In genomic region chr11:57319374-57319773, GRCm38 (mm10) we compare ENCODE assay signal across 14 mouse cellular contexts.
DNase-seq lines count a peak whose midpoint lies in the region.
"Had no signal": no experiment of that assay in that cellular context is flagged by ENCODE, and none has a peak within 500 bp of the region (broad histone marks: within the 10 kb centered on the region; RNA-seq: fewer than 3 reads in every experiment).

No protein-coding gene starts in this region.

- DNase-seq in right cerebral cortex, adult 2 months (ENCODE audit: low spot score in 2 of 2), result peak; percentile 40
- no peak for DNase-seq in right cerebral cortex, postnatal 14 days
- DNase-seq in layer of hippocampus, adult 9-10 months (ENCODE audit: low spot score), result peak; percentile 76
- DNase-seq in left cerebral cortex, postnatal 36 days (ENCODE audit: low spot score in 2 of 2), result peak; percentile 53 to 56
- DNase-seq in testis, postnatal 14 days (ENCODE audit: low spot score), result no peak
- no peak for DNase-seq in lung, postnatal 14 days
- no peak for DNase-seq in spleen, postnatal 4 days (ENCODE audit: low spot score in 2 of 2)
- DNase-seq: adrenal gland, adult 8-10 months; embryo, embryonic 11 days; gastrocnemius, adult 2 months; kidney, postnatal 36 days; lung, embryonic 14.5 days; retina, postnatal 1 day; thymus, postnatal 14 days had no signal

- intact Hi-C loops in left cerebral cortex, postnatal 36 days (cut with DNase I), result loop anchor here (10.0 kb wide), 2 partner anchors 145 to 1165 kb away; no protein-coding TSS in a partner anchor

Comparison
In these comparisons a context has a peak if more than half of its experiments do, and no peak if none do; other contexts are left out.
1. DNase-seq: peak in right cerebral cortex, adult 2 months (2 of 2), layer of hippocampus, adult 9-10 months (single experiment) and left cerebral cortex, postnatal 36 days (2 of 2); none in right cerebral cortex, postnatal 14 days (single experiment), testis, postnatal 14 days (single experiment), lung, postnatal 14 days (single experiment) and spleen, postnatal 4 days (0 of 2).